Mouse (Mus musculus) intestine, embryonic 16.5 days (tissue): ENCODE results near the gene Nckap5. TPM values are rescaled to one million over a fixed set of nuclear protein-coding genes. Genes with fewer than 3 reads are reported as not detected.

ENCODE experiments used
- ATAC-seq: fragments of 200-750 bp; cut with Nextera tagmentation; 2 replicates; pipeline ENCODE4 v1.8.0; 2017; ENCODE audit warnings: moderate TSS enrichment, moderate library complexity
- H3K27ac ChIP-seq: fragments of 300-500 bp; sonication (generic); 2 replicates; pipeline ENCODE4 v1.5.1; 2014; ENCODE audit warnings: mild to moderate bottlenecking, low read length
- H3K27me3 ChIP-seq: fragments of 300-500 bp; sonication (generic); replicated peaks from 2 replicates; pipeline ENCODE4 v1.6.1; 2014; ENCODE audit warnings: low read length, control low read depth, mixed read lengths; ENCODE audit not compliant: control insufficient read depth, insufficient read depth
- H3K36me3 ChIP-seq: fragments of 300-500 bp; sonication (generic); 2 replicates; pipeline ENCODE4 v1.6.1; 2014; ENCODE audit warnings: low read length, control low read depth; ENCODE audit not compliant: control insufficient read depth, insufficient read depth
- H3K4me1 ChIP-seq: fragments of 300-500 bp; sonication (generic); 2 replicates; pipeline ENCODE4 v1.6.1; 2014; ENCODE audit warnings: low read length, control low read depth, mixed read lengths; ENCODE audit not compliant: control insufficient read depth, insufficient read depth
- H3K4me2 ChIP-seq: fragments of 300-500 bp; sonication (generic); 2 replicates; pipeline ENCODE4 v1.6.1; 2014; ENCODE audit warnings: low read depth, low read length, control low read depth
- H3K4me3 ChIP-seq: fragments of 300-500 bp; sonication (generic); 2 replicates; pipeline ENCODE4 v1.5.1; 2014; ENCODE audit warnings: mild to moderate bottlenecking, low read length
- H3K9ac ChIP-seq: fragments of 300-500 bp; sonication (generic); 2 replicates; pipeline ENCODE4 v1.6.1; 2014; ENCODE audit warnings: low read depth, low read length
- H3K9me3 ChIP-seq: fragments of 300-500 bp; sonication (generic); 2 replicates; pipeline ENCODE4 v1.6.1; 2016; ENCODE audit warnings: low read length, control low read depth; ENCODE audit not compliant: control insufficient read depth
- WGBS: fragments of 180-500 bp; shearing (Covaris S2); extraction: QIAGEN DNeasy Blood & Tissue Kit; methylation state at CpG from one replicate; pipeline ENCODE4 v1.1.7; 2014; 5-methylcytosine and 5-hydroxymethylcytosine counted together
- polyA plus RNA-seq: library from polyadenylated mRNA; unstranded; fragments of >200 nt; fragmentation: Nextera tagmentation; extraction: Ambion mirVana; gene quantifications from 2 replicates; pipeline ENCODE4 v1.2.1, GENCODE M21; 2015

Gene Nckap5
- polyA plus RNA-seq, 1 experiment from 2014 or later, result 11.5 TPM

DNA sequence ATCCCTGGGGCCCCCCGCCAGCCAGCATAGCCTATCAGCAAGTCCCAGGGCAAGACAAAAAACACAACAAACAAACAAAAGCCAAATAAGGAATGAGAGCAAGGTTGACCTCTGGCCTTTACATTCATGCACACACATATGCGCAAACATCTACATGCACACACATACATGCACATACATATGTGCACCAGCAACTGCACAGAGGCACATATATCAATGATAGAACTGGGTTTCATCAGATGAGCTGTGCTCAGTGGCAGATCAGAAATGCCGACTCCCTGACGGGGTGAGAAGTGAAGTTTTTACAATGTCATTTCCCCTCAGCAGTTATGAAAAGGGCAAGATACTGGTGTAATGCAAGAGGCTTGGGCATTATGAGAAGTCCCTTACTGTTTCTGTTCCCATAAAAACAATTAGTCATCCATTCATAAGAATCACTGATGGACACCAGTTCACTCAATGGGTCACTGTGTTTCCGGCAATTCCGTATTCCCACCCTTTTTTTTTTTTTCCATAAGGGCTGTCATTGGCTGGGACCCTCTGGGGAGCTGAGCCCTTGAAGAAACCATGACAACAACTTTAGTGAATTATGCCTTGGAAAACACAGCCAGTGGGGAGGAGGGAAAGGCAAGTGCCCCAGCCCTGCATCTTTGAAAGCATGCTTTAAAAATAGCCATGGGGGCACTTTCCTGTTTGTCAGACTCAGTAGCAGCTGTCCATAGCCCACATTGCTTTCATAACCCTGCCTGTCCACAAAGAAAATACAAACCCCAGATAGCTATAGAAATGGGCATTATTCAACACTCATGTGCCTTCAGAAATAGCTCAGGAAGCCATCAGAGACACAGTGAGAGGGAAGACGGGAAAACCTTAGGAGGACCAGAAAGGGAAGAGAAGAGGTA lies 170.2 kb downstream of the Nckap5 start:
- Histone ChIP-seq H3K9me3 (no peaks in the 10 kb centered on the region), H3K9ac (no peak overlapping the region), H3K36me3 (no peaks in the 10 kb centered on the region), H3K27me3 (no peaks in the 10 kb centered on the region), H3K27ac (no peak overlapping the region), H3K4me3 (no peak overlapping the region), H3K4me2 (no peak overlapping the region), H3K4me1 (no peaks in the 10 kb centered on the region)
- peak; percentile 56 for ATAC-seq
- WGBS, result 79% methylated on average over 7 of the region's 7 CpGs

DNA sequence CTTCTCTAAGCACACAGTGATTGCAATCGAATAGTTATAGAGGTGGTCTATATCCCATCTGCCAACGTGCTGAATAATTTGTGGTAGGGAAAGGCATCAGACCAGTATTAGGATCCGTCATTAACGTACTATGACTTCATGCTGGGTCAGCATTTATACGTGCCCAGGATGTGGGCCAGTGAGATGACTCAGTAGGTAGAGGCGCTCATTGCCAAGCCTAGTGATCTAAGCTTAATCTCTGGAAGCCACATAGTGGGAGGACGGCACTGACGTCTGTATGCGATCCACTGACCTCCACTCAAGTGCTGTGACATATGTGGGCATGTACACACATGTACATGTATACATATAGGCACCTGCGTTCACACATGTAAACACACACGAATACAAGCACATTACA lies 171.9 kb downstream of the Nckap5 start:
- no peaks in the 10 kb centered on the region for H3K9me3 ChIP-seq
- 91% methylated on average over 11 of the region's 11 CpGs for WGBS
- no peak overlapping the region for H3K4me3 ChIP-seq
- no peaks in the 10 kb centered on the region for H3K27me3 ChIP-seq
- H3K36me3 ChIP-seq, result no peaks in the 10 kb centered on the region
- ATAC-seq, result no peak
- H3K9ac ChIP-seq, result no peak overlapping the region
- no peak overlapping the region for H3K27ac ChIP-seq
- H3K4me2 ChIP-seq, result no peak overlapping the region
- no peaks in the 10 kb centered on the region for H3K4me1 ChIP-seq

- no peaks in the 10 kb centered on the region for H3K36me3 ChIP-seq
- no peak overlapping the region for H3K4me2 ChIP-seq
- no peaks in the 10 kb centered on the region for H3K4me1 ChIP-seq
- no peak for ATAC-seq
- no peak overlapping the region for H3K4me3 ChIP-seq
- H3K27ac ChIP-seq, result no peak overlapping the region
- H3K9ac ChIP-seq, result no peak overlapping the region
- WGBS, result 76% methylated on average over 2 of the region's 2 CpGs
- H3K27me3 ChIP-seq, result no peaks in the 10 kb centered on the region
- no peaks in the 10 kb centered on the region for H3K9me3 ChIP-seq
Observed at GRCm38 (mm10) chr1:126656246-126656645, 174.4 kb downstream of the Nckap5 start.

- H3K27me3 ChIP-seq, result no peaks in the 10 kb centered on the region
- no peak overlapping the region for H3K4me3 ChIP-seq
- H3K9me3 ChIP-seq, result no peaks in the 10 kb centered on the region
- no peaks in the 10 kb centered on the region for H3K4me1 ChIP-seq
- H3K4me2 ChIP-seq, result no peak overlapping the region
- no peaks in the 10 kb centered on the region for H3K36me3 ChIP-seq
- WGBS, result 49% methylated on average over 2 of the region's 2 CpGs
- peak; percentile 34; the same call in 1 of the 2 replicates for ATAC-seq
- peak overlapping the region; percentile 70; the same call in 1 of the 2 replicates for H3K27ac ChIP-seq
- H3K9ac ChIP-seq, result no peak overlapping the region
Observed at GRCm38 (mm10) chr1:126652085-126652484, 178.5 kb downstream of the Nckap5 start.

DNA sequence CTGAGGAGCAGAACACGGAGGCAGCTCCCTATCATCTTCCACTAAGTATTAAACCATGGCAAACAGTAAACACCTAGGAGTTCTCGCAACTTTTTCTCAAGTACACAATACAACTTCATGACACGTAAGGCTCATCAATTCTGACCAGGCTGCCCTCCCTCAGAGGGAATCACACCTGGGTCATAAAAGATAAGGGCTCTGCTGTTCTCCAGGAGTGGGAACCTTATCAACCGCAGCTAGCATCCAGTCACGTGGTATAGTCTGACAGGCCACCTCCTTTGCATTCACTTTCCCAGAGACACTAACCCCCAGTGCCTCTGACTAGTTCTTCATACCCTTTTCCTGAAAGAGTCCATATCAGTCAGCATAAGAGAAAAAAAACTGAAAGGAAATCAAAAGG lies 179.8 kb downstream of the Nckap5 start:
- ATAC-seq, result peak; percentile 93
- H3K4me3 ChIP-seq, result no peak overlapping the region
- H3K9me3 ChIP-seq, result no peaks in the 10 kb centered on the region
- H3K4me2 ChIP-seq, result no peak overlapping the region
- whole genome bisulfite sequencing, result 31% methylated on average over 5 of the region's 5 CpGs
- H3K9ac ChIP-seq, result no peak overlapping the region
- H3K4me1 ChIP-seq, result no peaks in the 10 kb centered on the region
- no peaks in the 10 kb centered on the region for H3K36me3 ChIP-seq
- no peaks in the 10 kb centered on the region for H3K27me3 ChIP-seq
- H3K27ac ChIP-seq, result peak overlapping the region; percentile 56

GRCm38 (mm10) chr1:126642751-126643150 lies 187.8 kb downstream of the Nckap5 start:
- Histone ChIP-seq H3K36me3 (no peaks in the 10 kb centered on the region), H3K4me2 (no peak overlapping the region), H3K27me3 (no peaks in the 10 kb centered on the region), H3K9ac (no peak overlapping the region), H3K4me3 (no peak overlapping the region), H3K27ac (no peak overlapping the region), H3K9me3 (no peaks in the 10 kb centered on the region), H3K4me1 (no peaks in the 10 kb centered on the region)
- no peak for ATAC-seq
- 90% methylated on average over 5 of the region's 5 CpGs for WGBS

- H3K4me1 ChIP-seq, result no peaks in the 10 kb centered on the region
- H3K36me3 ChIP-seq, result no peaks in the 10 kb centered on the region
- H3K9ac ChIP-seq, result no peak overlapping the region
- WGBS, result 81% methylated on average over 2 of the region's 2 CpGs
- H3K4me3 ChIP-seq, result no peak overlapping the region
- no peaks in the 10 kb centered on the region for H3K9me3 ChIP-seq
- no peak overlapping the region for H3K4me2 ChIP-seq
- no peak overlapping the region for H3K27ac ChIP-seq
- H3K27me3 ChIP-seq, result no peaks in the 10 kb centered on the region
- ATAC-seq, result no peak
Observed at GRCm38 (mm10) chr1:126639463-126639862, 191.1 kb downstream of the Nckap5 start.

DNA sequence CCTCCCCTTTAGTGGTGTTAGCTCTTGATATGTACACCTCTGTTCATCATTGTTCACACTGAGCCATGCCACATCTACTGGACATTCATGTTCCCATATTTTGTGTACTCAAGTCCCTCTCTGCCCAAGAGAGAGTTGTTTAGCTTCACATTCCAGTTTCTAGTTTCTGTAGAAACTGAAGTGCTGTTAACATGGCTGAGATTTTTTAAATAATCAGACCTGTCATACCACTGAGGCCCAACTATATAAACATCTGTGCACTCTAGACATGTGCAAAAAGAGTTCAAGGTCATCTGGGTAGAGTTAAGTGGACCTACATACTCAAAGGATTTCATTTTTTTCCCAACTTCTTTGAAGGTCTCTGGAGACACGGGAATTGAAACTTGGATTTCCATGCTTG lies 193.1 kb downstream of the Nckap5 start:
- Histone ChIP-seq H3K27ac (no peak overlapping the region), H3K27me3 (no peaks in the 10 kb centered on the region), H3K4me1 (no peaks in the 10 kb centered on the region), H3K4me2 (no peak overlapping the region), H3K9ac (no peak overlapping the region), H3K4me3 (no peak overlapping the region), H3K9me3 (no peaks in the 10 kb centered on the region), H3K36me3 (no peaks in the 10 kb centered on the region)
- ATAC-seq, result no peak
- 91% methylated on average over 1 of the region's 1 CpGs for WGBS

GRCm38 (mm10) chr1:126626206-126626605 lies 204.4 kb downstream of the Nckap5 start:
- H3K9ac ChIP-seq, result no peak overlapping the region
- no peaks in the 10 kb centered on the region for H3K27me3 ChIP-seq
- ATAC-seq, result no peak
- H3K9me3 ChIP-seq, result no peaks in the 10 kb centered on the region
- no peak overlapping the region for H3K27ac ChIP-seq
- H3K36me3 ChIP-seq, result no peaks in the 10 kb centered on the region
- H3K4me3 ChIP-seq, result no peak overlapping the region
- WGBS, result 77% methylated on average over 3 of the region's 3 CpGs
- no peaks in the 10 kb centered on the region for H3K4me1 ChIP-seq
- H3K4me2 ChIP-seq, result no peak overlapping the region
